Mouse (Mus musculus) embryonic facial prominence, embryonic 10.5 days (tissue): Measurements from ENCODE around the gene 1700018G05Rik. TPM values are rescaled to one million over a fixed set of nuclear protein-coding genes. Genes with fewer than 3 reads are reported as not detected.
"Not testable (repeated sequence)": the region's sequence is repeated elsewhere in the genome, so short reads cannot be mapped to it uniquely, and the experiment has no call there.

Experiments used
- DNase-seq: peaks from one replicate; pipeline ENCODE4 v3.0.0-alpha.2; 2017; ENCODE audit warnings: low spot score
- H3K27ac ChIP-seq: fragments of 300-500 bp; sonication (generic); replicated peaks from 2 replicates; pipeline ENCODE4 v1.5.1; 2016; ENCODE audit warnings: mild to moderate bottlenecking
- H3K27me3 ChIP-seq: fragments of 300-500 bp; sonication (generic); replicated peaks from 2 replicates; pipeline ENCODE4 v1.6.1; 2016; ENCODE audit warnings: low read depth, mild to moderate bottlenecking; ENCODE audit not compliant: poor library complexity, severe bottlenecking
- H3K36me3 ChIP-seq: fragments of 300-500 bp; sonication (generic); replicated peaks from 2 replicates; pipeline ENCODE4 v1.6.1; 2016; ENCODE audit warnings: mild to moderate bottlenecking, moderate library complexity
- H3K4me1 ChIP-seq: fragments of 300-500 bp; sonication (generic); 2 replicates; pipeline ENCODE4 v1.6.1; 2016
- H3K4me3 ChIP-seq: fragments of 300-500 bp; sonication (generic); 2 replicates; pipeline ENCODE4 v1.5.1; 2016; ENCODE audit warnings: mild to moderate bottlenecking, moderate library complexity
- H3K9me3 ChIP-seq: fragments of 300-500 bp; sonication (generic); 2 replicates; pipeline ENCODE4 v1.6.1; 2016; ENCODE audit warnings: mild to moderate bottlenecking
- WGBS: fragments of 180-500 bp; shearing (Covaris S2); methylation state at CpG from one replicate; pipeline ENCODE4 v1.1.7; 2016; 5-methylcytosine and 5-hydroxymethylcytosine counted together
- polyA plus RNA-seq: library from polyadenylated mRNA; unstranded; fragments of >200 nt; fragmentation: Nextera tagmentation; extraction: Ambion mirVana; gene quantifications from 2 replicates; pipeline ENCODE4 v1.2.1, GENCODE M21; 2016

1700018G05Rik gene
- polyA plus RNA-seq = not detected in 2 replicates

DNA sequence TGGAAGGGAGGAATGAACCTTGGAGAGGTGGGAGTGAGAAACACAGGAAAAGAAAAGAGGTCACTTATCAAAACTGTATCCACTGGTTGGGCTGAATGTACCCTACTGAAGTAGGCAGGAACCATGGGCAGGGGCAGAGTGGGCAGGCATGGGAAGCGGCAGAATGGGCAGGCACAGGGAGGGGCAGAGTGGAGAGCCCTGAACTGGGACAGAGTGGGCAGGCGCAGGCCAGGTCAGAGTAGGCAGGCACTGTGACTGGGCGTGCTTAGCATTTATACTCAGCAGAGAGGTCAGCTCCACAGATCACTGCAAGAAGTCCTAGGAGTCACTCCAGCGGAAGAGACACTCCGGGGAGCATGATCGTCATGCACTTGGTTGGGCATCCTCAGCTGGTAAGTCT, at the start of gene 1700018G05Rik:
Gene 1700018G05Rik (plus strand): TSS at position 301 of the 400 bp plus-strand sequence.
- not testable (repeated sequence) for H3K4me1 ChIP-seq, H3K4me3 ChIP-seq, H3K27ac ChIP-seq, DNase-seq, H3K9me3 ChIP-seq, H3K36me3 ChIP-seq
- peaks cover 37% of the 10 kb centered on the region for H3K27me3 ChIP-seq
- 86% methylated on average over 6 of the region's 6 CpGs for WGBS

DNA sequence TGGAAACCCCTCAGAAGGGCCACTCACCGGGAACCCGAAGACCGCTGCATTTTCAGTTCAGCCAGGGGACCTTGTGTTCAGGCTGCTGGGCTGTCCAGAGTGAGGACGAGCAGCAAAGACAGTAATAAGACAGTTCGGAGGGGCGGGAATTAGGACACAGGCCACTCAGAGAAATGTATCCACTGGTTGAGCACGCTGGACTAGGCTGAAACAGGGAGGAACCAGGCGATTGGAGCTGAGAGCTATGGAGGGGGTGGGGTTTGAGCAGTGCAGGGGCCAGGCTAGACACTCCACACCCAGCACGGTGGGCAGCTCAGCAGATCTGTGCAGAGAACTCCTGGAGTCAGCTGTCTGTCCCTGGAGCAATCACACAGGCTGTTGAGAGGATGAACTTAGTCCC, 19.6 kb upstream of the 1700018G05Rik start, which contains the start of the genes Dmrtc1a and 1700011M02Rik:
Gene Dmrtc1a (minus strand): TSS at position 101 of the 400 bp plus-strand sequence.
Gene 1700011M02Rik (plus strand): TSS at position 319 of the 400 bp plus-strand sequence.
- not testable (repeated sequence) for H3K4me3 ChIP-seq, H3K4me1 ChIP-seq, DNase-seq, H3K27ac ChIP-seq, H3K36me3 ChIP-seq, H3K9me3 ChIP-seq
- 90% methylated on average over 8 of the region's 9 CpGs for WGBS
- H3K27me3 ChIP-seq = peaks cover 73% of the 10 kb centered on the region

DNA sequence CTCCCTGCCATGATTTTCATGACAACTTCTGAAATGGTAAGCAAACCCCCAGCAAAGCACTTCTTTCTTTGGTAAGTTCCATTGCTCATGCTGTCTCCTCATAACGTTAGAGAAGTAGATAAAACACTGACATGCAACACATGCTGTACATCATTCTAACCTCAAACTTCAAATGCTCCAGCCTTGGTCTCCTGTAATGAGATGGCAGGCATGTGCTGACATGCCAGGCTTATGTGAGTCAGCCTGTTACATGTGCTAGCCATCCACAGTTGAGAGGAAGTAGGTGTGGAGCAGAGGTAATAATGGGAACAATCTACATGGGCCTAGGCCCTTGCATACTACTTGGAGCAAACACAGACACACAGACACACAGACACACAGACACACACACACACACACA, 13.3 kb upstream of the 1700018G05Rik start:
- WGBS = 76% methylated on average over 1 of the region's 1 CpGs
- not testable (repeated sequence) for H3K36me3 ChIP-seq, H3K9me3 ChIP-seq, DNase-seq, H3K4me1 ChIP-seq, H3K4me3 ChIP-seq, H3K27ac ChIP-seq
- H3K27me3 ChIP-seq = peaks cover 51% of the 10 kb centered on the region

DNA sequence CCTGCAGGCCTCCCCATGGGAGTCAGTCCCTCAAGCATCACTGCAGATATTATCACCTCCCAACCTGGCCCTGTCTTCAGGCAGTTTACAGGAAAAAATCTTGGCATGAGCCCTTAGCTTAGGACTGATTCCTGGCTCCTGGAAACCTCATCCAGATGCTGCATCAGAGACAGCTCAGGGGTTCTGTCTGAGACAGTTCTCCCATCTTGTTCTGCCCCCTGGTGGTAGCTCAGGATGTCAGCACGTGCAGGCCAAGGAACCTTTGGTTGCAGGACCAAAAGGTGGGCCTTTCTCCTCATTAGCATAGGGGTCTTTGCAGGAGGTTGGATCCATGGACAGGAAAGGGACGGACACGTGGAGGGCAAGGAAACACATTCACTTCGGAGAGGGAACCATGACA, 1.5 kb upstream of the 1700018G05Rik start:
- not testable (repeated sequence) for H3K4me3 ChIP-seq, H3K4me1 ChIP-seq, H3K27ac ChIP-seq, H3K9me3 ChIP-seq, H3K36me3 ChIP-seq
- peaks cover 44% of the 10 kb centered on the region for H3K27me3 ChIP-seq
- WGBS = 19% methylated on average over 4 of the region's 4 CpGs
- DNase-seq = peak; percentile 51

DNA sequence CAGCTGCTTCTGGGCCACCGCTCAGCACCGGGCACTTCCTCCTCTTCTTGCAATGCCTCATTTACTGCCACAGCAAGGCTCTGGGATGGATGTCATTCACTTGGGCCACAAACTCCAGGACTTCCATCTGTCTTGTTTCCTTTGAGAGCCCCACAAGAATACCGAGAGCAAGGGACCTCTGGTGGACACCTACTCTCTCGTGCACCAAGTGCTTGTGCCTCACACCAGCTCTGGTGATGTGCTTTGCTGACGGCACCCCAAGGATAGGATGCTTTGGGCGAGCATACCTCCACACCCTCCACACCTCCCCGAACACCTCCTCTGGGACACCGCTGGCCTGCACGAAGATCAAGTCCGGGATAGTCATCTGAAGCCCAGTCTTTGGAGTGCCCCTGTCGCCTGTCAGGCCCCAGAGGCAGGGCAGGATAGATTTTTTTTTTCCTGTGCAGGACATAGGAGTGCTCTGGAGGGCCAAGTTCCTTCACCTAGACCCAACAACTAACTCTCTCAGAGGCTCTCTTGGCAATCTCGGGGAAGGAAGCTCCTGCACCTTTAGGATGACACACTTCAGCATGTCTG, 4.9 kb downstream of the 1700018G05Rik start:
- H3K36me3 ChIP-seq = no peaks in the 10 kb centered on the region
- DNase-seq = peak; percentile 7
- no peaks in the 10 kb centered on the region for H3K9me3 ChIP-seq
- H3K27me3 ChIP-seq = peaks cover 71% of the 10 kb centered on the region
- H3K27ac ChIP-seq = peak overlapping the region; percentile 82; the same call in 1 of the 2 replicates
- peak overlapping the region; percentile 69 for H3K4me3 ChIP-seq
- H3K4me1 ChIP-seq = 0 out of 2 replicates have a peak, but pooled peaks cover 3% of the 10 kb centered on the region
- 57% methylated on average over 12 of the region's 12 CpGs for WGBS

DNA sequence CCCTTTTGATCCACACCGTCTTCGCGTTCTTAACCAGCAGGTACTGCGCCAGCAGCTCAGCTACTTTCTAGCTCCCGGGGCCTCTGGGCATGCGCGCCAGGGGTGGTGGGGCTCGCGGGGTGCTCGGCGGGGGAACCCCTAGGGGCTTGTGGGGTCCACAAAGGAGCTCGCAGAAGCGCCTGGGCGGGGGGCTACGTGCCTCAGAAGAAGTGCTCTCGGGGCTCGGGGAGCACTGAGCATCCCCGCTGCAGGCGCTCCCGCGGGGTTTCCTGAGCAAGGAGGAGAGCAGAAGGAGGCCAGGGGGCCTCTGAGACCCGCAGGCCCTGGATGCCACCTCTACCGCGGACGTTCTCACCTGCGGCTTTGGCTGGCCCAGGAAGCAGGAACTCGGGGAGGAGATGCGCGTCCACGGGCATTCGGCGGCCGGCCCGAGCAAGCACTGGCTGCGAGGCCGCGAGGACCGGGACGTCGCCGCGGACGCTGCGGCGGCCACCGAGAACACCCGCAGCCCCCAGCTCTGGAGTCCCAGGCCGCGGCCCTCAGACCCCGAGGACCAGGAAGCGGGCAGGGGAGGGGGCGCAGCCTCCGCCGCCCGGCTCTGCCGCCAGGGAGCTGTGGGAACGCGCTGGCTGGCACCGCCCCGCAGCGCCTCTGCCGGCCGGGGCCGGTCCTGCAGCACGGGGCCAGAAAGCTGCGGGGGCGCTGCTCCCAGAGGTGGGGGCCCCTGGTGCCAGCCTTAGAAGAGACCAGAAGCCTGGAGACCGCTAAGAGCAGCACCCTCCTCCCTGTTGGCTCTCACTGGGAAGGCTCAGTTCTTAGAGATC, 5.6 kb downstream of the 1700018G05Rik start:
- Histone ChIP-seq H3K36me3 (no peaks in the 10 kb centered on the region), H3K27ac (peak overlapping the region; percentile 82), H3K4me1 (0 out of 2 replicates have a peak, but pooled peaks cover 3% of the 10 kb centered on the region), H3K4me3 (peak overlapping the region; percentile 69), H3K27me3 (peaks cover 64% of the 10 kb centered on the region), H3K9me3 (no peaks in the 10 kb centered on the region)
- WGBS = 17% methylated on average over 66 of the region's 68 CpGs
- peak; percentile 78 for DNase-seq

DNA sequence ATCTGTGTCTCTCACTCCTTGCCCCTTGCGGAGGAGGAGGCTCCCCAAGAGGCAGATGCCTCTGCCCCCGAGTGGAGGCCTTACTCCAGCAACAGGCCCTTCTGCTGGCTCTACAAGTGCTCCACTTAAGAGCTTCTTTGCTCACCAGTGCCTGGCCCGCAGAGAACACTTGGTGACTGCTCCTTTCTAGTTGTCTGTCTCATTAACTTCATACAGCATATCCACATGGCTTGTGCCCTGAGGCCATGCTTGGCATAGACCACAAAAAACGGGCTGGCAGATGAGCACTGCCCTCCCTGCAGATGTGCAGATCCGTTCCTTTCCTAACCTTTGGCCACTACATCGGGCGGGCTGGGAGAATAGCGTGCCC, 6.2 kb downstream of the 1700018G05Rik start:
- Histone ChIP-seq H3K27me3 (peaks cover 62% of the 10 kb centered on the region), H3K9me3 (no peaks in the 10 kb centered on the region), H3K4me3 (peak overlapping the region; percentile 69), H3K4me1 (0 out of 2 replicates have a peak, but pooled peaks cover 3% of the 10 kb centered on the region), H3K36me3 (no peaks in the 10 kb centered on the region), H3K27ac (no peak overlapping the region)
- 61% methylated on average over 8 of the region's 8 CpGs for WGBS
- DNase-seq = no peak

DNA sequence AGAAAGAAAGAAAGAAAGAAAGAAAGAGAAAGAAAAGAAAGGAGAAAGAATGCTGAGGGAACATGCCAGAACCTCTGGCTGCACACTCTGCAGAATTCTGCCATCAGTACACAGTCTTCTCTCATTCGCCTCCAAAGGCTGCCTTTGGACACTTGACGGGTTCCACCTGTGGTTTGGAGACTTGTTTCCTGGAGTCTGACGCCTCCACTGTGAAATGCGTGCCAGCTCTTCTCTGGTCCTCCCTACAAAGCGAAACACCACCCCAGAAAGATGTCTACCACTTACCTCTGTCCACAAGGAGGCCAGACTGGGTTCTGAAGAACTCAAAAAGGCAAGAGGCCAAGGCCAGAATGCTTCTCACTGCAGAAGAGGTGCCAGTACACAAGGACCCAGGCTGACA, 8.6 kb downstream of the 1700018G05Rik start:
- Histone ChIP-seq H3K4me3 (no peak overlapping the region), H3K36me3 (no peaks in the 10 kb centered on the region), H3K4me1 (0 out of 2 replicates have a peak, but pooled peaks cover 3% of the 10 kb centered on the region), H3K9me3 (no peaks in the 10 kb centered on the region), H3K27me3 (peaks cover 62% of the 10 kb centered on the region), H3K27ac (no peak overlapping the region)
- WGBS = 68% methylated on average over 5 of the region's 5 CpGs
- DNase-seq = no peak

DNA sequence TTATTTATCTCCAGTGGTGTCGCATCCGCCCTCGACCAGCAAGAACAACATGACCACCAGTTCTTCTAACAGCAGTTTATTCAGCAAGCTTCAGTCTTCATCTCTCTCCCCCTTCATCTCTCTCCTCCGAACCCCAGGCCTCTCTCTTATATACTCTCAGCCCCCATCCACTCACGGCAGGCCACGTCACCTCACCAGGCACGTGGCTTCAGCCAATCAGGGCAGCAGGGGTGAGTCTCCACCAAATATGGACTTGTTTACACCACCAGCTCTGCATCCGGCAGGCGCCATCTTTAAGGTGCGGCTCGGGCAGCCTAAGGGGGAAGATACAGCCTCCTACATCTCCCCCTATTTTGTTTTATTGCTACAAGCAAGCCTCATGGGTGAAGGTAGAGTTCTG, 22.0 kb downstream of the 1700018G05Rik start:
- H3K4me1 ChIP-seq, DNase-seq, H3K36me3 ChIP-seq, H3K4me3 ChIP-seq, H3K27ac ChIP-seq, H3K9me3 ChIP-seq: not testable (repeated sequence)
- peaks cover 59% of the 10 kb centered on the region for H3K27me3 ChIP-seq
- WGBS = 89% methylated on average over 11 of the region's 11 CpGs

DNA sequence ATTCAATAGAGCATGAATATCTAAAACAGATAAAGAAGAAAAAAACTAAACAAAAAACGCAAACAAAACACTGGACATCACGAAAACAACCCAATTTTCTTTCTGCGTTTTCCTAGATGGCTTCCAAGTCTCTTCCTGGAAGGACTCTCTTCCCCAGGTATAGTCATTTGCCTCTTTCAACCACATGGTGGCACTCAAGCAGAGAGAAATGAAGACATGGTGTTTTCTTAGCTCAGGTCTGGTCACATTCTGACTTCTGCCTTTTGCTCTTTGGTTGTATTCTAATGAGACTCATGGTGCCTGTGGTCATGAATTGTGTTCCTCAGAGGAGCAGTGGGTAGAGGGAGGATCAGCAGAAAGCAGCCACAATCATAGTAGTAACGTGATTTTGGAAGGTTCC, 30.7 kb downstream of the 1700018G05Rik start:
- H3K4me1 ChIP-seq = no peaks in the 10 kb centered on the region
- no peak overlapping the region for H3K4me3 ChIP-seq
- 38% methylated on average over 4 of the region's 4 CpGs for WGBS
- DNase-seq = peak; percentile 9
- H3K27me3 ChIP-seq = peaks cover 29% of the 10 kb centered on the region
- H3K27ac ChIP-seq = no peak overlapping the region
- no peaks in the 10 kb centered on the region for H3K36me3 ChIP-seq
- H3K9me3 ChIP-seq = no peaks in the 10 kb centered on the region

DNA sequence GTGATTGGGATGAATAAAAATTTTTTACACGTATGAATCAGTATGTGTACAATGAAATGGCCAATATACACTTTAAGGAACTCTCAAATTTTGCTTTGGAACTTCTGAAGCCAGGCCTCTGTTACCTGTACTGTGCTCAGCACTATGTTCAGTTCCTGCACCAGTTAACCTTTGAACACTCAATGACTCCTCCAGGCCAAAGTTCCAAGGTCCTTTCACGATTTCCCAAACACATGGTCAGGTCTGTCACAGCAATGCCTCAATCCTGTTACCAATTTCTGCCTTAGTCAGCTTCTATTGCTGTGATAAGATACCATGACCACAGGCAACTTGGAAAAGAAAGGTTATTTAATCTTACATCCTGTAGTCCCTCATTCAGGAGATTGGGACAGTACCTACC, 32.4 kb downstream of the 1700018G05Rik start:
- H3K4me1 ChIP-seq = no peaks in the 10 kb centered on the region
- H3K9me3 ChIP-seq = no peaks in the 10 kb centered on the region
- no peak overlapping the region for H3K27ac ChIP-seq
- peaks cover 18% of the 10 kb centered on the region for H3K27me3 ChIP-seq
- 67% methylated on average over 2 of the region's 2 CpGs for WGBS
- no peak overlapping the region for H3K4me3 ChIP-seq
- no peaks in the 10 kb centered on the region for H3K36me3 ChIP-seq
- no peak for DNase-seq
